Mouse (Mus musculus) adipocyte (in vitro differentiated cells): ENCODE measurements at regions not wholly inside any gene's neighbourhood (a gene's known extent, or its start where the extent isn't known, plus 50 kb on each side); places are given as distances from the start of the nearest gene placed in this dataset.

Experiments used
- DNase-seq: peaks from one replicate; pipeline ENCODE4 v3.0.0-alpha.2; 2016; ENCODE audit warnings: low spot score

DNA sequence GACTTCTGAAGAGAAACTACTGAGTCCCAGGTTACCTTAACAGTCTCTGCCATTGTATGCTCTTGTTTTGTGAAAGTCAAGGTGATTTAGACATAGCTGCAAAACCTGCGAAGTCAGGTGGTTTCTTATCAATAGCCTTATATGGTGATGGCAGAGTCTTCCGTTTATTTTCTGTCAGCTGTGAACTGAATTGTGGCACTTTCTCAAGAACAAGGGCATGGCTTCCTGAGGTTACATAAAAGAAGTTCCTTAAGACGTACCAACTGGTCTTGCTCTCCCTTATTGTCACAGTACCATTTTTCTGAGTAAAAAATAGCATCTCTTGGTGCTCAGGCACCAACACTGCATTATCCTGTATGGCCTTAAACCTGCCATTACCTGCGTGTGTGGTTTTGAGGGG is 959.6 kb downstream of the Gsdmc2 start:
- no peak for DNase-seq

DNA sequence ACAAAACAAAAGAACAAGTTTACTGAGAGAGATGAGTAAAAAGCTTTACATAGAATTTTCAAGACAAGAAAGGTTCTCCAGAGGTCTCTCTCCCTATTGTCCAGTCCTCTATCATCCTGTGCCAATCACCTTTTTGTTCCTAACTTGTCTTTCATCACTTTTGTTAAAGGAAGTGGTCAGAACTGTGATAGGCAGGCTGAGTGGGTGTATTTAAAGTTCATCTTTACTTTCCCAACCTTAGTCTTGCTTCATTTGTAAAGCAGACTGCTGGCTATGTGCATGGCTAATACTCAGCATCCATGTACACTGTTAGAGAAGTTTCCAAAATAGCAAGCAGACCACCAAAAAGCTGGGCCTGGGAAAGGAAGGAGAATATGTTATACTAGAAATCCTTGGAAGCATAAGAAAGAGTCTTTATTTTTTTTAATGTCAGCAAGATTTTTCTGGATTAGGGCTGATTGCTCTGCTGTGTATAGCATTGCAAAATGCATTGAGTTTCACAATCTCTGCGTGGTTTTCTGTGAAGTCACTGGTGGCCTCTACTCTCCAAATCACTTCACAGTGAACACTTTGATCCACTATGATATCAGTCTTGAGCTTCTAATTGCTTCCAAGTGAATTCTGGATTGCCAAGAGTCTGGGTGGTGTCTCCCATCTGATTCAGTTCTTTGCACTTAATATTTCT is 973.8 kb downstream of the Gsdmc2 start:
- peak; percentile 53 for DNase-seq

DNA sequence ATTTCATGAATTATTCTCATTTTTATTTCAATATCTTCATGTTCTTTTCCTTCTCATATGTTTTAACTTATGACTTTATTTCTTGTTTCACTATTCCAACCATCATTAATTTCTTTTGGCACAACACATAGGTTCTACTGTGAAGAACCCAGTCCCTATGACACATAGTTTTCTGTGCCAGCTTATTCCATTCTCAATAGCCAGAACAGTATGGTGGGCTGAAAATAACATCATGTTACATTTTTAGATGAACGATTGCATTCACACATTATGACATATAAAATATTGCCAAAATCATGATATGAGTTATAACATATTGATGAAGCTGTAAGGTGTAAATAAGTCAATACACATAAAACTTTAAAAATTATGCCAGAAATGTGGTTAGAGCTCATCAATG is 982.4 kb downstream of the Gsdmc2 start:
- DNase-seq: no peak

DNA sequence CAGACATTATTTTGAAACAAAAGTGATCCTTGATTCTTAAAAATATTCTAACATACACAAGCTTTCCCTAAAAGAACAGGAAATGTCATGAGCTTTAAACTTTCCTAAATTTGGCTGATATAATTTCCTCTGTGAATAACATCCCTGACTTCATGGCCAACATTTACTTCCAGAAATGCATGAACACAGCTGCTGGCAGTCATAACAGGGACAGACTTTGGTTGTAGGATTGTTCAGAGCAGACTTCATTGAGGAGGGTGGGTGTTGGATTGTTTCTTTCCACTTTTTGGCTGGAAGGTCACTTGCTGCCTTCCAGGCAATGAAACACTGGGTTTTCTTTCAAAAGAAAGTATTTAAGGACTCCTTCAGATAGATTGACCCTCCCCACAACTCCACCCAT is 983.6 kb downstream of the Gsdmc2 start:
- DNase-seq: no peak

GRCm38 (mm10) chr15:62849326-62849725 is 995.7 kb downstream of the Gsdmc2 start:
- peak; percentile 70 for DNase-seq

GRCm38 (mm10) chr15:62845884-62846283 is 999.1 kb downstream of the Gsdmc2 start:
- no peak for DNase-seq

DNA sequence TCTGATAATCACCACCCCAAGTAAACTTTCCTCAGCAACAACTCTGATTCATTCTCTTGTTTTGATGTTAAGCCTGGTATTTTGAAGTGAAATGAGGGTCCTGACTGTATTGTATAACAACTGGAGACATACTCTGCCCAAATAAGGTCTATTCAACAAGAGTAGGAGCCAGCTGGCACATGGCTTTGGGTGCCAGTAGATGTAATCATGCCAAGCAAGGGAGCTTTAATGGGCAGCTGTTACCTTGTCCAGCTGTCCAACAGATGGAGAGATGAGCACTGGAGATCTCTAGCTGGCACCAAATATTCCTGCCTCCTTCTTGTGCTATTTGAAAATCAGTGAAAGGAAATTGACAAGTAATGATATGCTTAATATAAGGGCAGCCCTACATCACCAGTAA is 1019.4 kb downstream of the Gsdmc2 start:
- DNase-seq: no peak

DNA sequence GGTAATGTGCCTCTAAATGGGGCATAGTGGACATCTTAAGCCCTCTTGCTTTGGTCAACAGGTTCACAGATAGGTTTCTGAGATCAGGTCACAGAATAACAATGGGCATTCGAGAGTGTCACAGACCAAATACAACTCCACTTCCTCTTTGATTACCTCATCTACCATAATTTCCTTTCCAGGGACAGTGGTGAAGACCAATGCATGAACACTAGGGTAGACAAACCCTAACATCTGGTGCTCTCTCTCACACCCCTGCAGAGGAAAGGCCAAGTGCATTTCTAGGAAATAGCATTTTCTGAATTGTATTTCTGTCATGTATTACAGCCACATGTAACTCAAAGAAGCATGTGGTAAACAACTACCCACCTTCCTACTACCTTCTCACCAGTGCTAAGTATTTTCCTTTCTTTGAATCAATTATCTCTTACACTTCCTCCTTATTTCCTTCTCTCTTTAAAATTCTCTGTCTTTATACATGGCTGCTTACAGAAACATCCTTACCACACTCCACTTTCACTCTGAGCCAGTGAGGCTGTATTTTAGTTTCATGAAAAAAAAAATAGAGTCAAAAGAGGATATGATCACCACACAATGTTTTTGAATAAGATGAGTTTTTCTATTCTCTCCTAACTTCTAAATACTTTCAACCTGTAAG is 1021.0 kb downstream of the Gsdmc2 start:
- DNase-seq: no peak

- no peak for DNase-seq
Observed at GRCm38 (mm10) chr15:62822305-62822704, 1022.7 kb downstream of the Gsdmc2 start.

DNA sequence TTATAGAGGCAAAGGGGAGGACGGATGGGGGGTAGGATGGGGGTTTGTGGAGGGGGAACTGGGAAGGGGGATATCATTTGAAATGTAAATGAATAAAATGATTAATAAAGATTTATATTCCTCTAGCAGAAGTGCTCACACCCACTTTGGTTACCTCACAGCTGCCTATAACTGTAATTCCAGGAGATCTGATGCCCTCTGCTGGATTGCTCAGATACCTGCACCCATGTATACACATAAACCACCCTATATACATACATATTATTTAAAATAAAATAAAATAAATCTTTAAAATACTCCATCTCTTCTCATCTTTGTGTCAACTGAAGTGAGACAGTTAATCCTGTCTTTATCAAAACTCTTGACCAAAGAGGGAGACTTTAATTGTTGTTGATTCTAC is 1031.9 kb downstream of the Gsdmc2 start:
- DNase-seq: no peak

DNA sequence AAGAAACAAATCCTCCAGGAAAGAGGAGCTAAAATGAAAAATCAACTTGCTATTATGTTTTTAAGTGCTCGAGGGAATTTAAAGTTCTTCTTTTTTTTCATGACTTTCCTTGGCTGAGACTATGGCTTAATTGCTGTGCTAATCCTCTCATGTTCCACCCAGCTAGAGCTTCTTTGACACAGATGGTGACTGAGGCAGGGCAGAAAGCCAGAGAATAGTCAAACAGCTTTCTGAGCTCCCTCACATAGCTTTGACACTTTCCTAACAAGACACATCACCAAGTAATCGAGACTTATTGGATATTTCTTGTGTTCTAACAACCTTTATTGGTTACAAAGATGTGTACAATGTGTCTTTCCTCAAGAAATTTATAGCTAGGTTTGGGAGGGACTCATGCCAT is 1033.0 kb downstream of the Gsdmc2 start:
- DNase-seq: peak; percentile 39

DNA sequence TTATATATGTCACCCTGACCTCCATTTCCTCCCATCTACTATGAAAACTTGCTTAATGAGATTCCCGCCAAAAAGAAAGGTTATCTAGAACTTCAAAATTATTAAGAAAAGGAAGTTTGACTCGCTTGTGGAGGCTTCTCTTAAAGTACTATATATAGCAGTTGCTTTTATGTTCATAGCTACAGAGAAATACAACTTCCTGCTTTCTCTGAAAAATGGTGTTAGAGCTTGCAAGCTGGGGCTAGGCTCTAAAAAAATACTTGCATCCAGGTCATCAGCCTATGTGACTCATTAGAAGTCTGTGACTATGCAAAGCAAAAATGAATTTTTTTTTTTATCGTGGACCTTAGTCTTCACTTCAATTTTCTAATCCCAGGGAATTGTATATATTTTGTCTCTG is 1035.7 kb downstream of the Gsdmc2 start:
- DNase-seq: no peak

DNA sequence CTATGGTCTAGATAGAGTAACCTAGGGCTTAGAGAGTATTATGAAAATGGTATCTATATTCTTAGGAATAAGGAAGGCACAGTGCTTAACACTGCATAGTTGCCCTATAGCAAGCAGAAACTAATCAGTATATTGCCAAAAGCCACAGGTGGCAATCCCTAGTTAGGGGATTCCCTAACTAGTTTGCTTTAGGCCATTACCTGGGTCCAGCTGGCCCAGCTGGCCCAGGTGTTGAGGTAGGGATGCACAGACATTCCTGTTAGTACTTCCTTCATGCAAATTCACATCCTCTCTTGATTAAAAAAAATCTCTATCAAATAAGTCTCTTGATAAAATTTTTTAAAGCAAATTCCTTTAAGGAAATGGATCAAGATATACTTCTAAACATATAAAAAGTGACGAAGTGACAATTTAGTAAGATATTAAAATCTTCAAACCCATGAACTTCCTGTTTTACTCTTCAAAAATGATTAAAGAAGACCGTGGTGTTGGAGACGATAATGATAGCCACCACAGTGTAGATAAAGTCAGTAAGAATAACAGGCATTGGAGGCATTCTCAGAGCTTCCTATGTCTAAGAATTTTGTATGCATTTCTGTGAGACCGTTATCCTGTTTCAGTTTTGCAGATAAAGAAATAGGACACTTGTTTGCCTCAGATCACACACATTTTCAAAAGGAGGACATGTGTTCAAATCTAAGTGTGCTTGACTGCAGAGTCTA is 1036.7 kb downstream of the Gsdmc2 start:
- DNase-seq: no peak

DNA sequence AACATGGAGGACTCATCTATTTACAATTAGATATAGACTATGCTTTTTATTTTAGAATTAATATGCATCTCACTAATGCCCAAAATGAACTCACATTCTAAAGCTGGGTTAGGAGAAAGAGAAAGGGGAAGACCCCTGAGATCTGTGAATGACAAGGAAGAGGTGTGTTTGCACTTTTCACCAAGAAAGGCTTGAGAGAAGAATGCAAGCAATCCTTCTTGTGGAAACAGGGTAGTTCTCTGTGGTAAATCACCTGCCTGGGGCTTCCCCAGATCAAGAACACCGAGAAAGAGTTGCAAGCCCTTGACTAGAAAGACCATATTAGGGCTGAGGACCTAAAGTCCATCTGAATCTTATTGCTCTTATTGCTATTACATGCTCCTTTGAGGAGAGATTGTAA is 1037.6 kb downstream of the Gsdmc2 start:
- no peak for DNase-seq

- DNase-seq: peak; percentile 40
Observed at GRCm38 (mm10) chr15:62802770-62803169, 1042.2 kb downstream of the Gsdmc2 start.

DNA sequence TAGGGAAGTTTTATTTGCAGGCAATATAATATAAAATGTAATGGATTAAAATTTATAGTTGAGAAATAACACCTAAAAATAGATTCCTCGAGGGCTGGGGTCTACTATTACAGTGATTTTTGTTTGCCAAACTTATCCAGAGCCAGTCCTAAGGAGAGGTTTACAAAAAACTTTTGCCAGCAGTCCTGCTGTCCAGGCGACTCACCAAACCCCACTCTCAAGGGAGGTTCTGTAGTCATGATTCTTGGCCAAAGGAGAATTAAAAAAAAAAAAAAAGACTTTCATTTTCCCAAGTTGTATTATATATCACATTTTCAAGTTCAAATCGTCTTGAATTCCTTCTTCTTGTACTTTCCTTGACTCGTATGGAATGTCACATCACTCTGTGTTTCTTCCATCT is 1046.2 kb downstream of the Gsdmc2 start:
- DNase-seq: peak; percentile 54

DNA sequence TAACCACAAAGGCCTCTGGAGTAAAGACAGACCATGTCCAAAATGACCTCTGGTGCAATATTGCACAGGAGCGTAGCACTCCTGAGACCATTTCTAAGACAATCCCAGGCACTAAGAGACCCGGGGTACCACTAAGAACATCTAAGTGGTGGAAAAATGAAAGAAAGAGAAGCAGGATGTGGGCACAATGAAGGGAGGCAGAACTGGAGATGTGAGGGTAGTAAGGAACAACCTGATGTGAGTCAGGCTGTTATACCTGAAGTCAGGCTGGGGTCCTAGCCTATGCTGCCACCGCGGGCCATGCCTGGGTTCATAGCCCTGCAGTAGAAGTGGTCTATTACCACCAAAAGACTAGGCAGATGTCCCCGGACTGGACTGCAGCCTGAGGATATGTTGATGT is 1051.4 kb downstream of the Gsdmc2 start:
- no peak for DNase-seq

- no peak for DNase-seq
Observed at GRCm38 (mm10) chr15:62792084-62792483, 1052.9 kb downstream of the Gsdmc2 start.

GRCm38 (mm10) chr15:62787753-62788152 is 1057.2 kb downstream of the Gsdmc2 start:
- no peak for DNase-seq

GRCm38 (mm10) chr15:62786315-62786714 is 1058.7 kb downstream of the Gsdmc2 start:
- DNase-seq: peak; percentile 60

GRCm38 (mm10) chr15:62784456-62785139 is 1060.4 kb downstream of the Gsdmc2 start:
- peak; percentile 21 for DNase-seq

- no peak for DNase-seq
Observed at GRCm38 (mm10) chr15:62778899-62779298, 1066.1 kb downstream of the Gsdmc2 start.

- DNase-seq: no peak
Observed at GRCm38 (mm10) chr15:62752686-62753085, 1092.3 kb downstream of the Gsdmc2 start.
